Mouse (Mus musculus): ENCODE data around the gene Uroc1.

DNA sequence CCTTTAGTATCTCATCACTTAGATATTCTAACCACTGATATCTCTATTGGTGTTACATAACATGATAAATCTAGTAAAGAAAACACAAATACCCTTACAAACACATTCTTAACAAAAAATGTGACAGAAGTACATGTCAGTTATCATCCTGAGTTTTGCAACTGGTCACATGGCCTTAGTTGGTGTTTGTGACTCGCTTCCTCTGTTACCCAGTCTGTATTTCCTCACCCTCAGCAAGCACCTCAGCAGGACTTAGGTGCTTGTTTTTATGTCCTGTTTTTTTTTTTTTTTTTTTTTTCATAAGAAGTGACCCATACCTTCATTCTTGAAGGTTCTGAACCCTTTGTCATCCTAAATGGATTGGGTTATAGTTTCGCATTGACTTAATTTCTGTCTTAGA lies 44.6 kb downstream of the Uroc1 start:
- TF ChIP-seq POLR2A (IDR thresholded peaks at IDR 0.05; ENCODE audit: extremely low read depth, insufficient read depth, low read length): no peak
- no peak for TF ChIP-seq CTCF (IDR thresholded peaks at IDR 0.05; ENCODE audit: extremely low read depth, insufficient read depth, low read length)

Measured in cortical plate, adult 2 months (tissue).